Mouse (Mus musculus) brain, embryonic 14.5 days (tissue): ENCODE results near the gene Yrdc.

Experiments
- CTCF ChIP-seq: fragments of 200-500 bp; IDR thresholded peaks from 2 replicates; pipeline ENCODE4 v1.5.1; 2012; ENCODE audit warnings: inconsistent platforms, mild to moderate bottlenecking, moderate library complexity, borderline replicate concordance; ENCODE audit not compliant: insufficient read depth, insufficient read length; ENCODE audit errors: extremely low read depth
- POLR2A ChIP-seq: fragments of 200-500 bp; IDR thresholded peaks from 2 replicates; pipeline ENCODE4 v1.6.1; 2012; ENCODE audit warnings: mild to moderate bottlenecking, inconsistent platforms, borderline replicate concordance; ENCODE audit not compliant: poor library complexity, insufficient read depth, insufficient read length, severe bottlenecking; ENCODE audit errors: extremely low read depth

DNA sequence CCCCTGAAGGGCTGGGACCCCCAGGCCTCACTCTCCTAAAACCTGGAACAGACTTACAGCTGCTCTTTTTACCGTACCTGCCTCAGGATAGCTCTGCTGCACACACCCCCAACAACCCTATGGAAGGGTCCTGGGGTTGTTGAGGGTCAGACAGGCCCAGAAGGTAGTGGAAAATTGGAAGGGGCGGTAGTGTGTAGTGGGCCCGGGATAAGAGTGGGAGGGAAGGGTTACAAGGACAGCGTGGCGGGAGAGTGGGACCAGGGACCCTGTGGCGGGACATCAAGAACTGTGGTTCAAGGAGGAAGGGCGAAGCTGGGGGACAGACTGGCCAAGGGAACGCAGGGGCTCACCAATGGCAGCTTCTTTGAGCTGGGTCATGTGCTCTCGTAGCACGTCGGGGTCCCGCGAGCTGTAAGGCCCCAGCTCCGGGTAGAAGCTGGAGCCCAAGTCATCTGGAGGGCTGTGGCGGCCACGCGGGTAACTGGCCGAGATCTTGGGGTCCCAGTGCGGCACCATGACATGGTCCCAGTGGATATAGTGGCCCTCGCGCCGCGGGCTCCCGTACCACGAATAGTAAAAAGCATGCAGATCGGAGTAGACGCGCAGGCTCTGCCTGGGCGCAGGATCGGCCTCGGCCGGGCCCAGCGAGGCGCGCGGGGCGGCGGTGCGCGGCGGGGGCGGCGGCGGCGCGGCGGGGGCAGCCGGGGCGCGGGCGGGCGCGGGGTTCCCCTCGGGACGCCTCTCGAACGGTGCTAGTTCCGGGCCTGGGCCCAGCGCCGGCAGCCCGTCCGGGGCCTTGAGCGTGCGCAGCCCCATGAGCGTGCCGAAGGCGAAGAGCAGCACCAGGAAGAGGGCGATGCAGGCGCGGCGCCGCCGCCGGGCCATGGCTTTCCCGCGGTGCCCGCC, 11.1 kb downstream of the Yrdc start, which contains the start of gene Maneal:
- TF ChIP-seq CTCF = no peak
- no peak for TF ChIP-seq POLR2A
